Mouse (Mus musculus) kidney, postnatal 0 days (tissue): ENCODE measurements around the gene Sorcs2. TPM values are rescaled to one million over a fixed set of nuclear protein-coding genes. Genes with fewer than 3 reads are reported as not detected.
"Not testable (repeated sequence)": the region's sequence is repeated elsewhere in the genome, so short reads cannot be mapped to it uniquely, and the experiment has no call there.

Experiments
- ATAC-seq: fragments of 200-750 bp; cut with Nextera tagmentation; replicated peaks from 2 replicates; pipeline ENCODE4 v1.8.0; 2017; ENCODE audit warnings: low read depth, moderate number of reproducible peaks, moderate TSS enrichment, moderate library complexity; ENCODE audit not compliant: low FRiP score
- DNase-seq: peaks from one replicate; pipeline ENCODE4 v3.0.0-alpha.2; 2016; ENCODE audit warnings: low spot score
- H3K27ac ChIP-seq: fragments of 300-500 bp; sonication (generic); 2 replicates; pipeline ENCODE4 v1.5.1; 2014; ENCODE audit warnings: mild to moderate bottlenecking
- H3K27me3 ChIP-seq: fragments of 300-500 bp; sonication (generic); 2 replicates; pipeline ENCODE4 v1.6.1; 2014; ENCODE audit warnings: low read length, mixed read lengths; ENCODE audit not compliant: insufficient read depth
- H3K36me3 ChIP-seq: fragments of 300-500 bp; sonication (generic); 2 replicates; pipeline ENCODE4 v1.6.1; 2014; ENCODE audit warnings: low read length, mixed read lengths; ENCODE audit not compliant: insufficient read depth
- H3K4me1 ChIP-seq: fragments of 300-500 bp; sonication (generic); replicated peaks from 2 replicates; pipeline ENCODE4 v1.6.1; 2014; ENCODE audit warnings: antibody characterized with exemption, low read length, mixed read lengths; ENCODE audit not compliant: insufficient read depth
- H3K4me2 ChIP-seq: fragments of 300-500 bp; sonication (generic); 2 replicates; pipeline ENCODE4 v1.6.1; 2014; ENCODE audit warnings: mild to moderate bottlenecking, low read length, moderate library complexity, mixed read lengths
- H3K4me3 ChIP-seq: fragments of 300-500 bp; sonication (generic); replicated peaks from 2 replicates; pipeline ENCODE4 v1.5.1; 2014; ENCODE audit warnings: low read depth, low read length
- H3K9ac ChIP-seq: fragments of 300-500 bp; sonication (generic); 2 replicates; pipeline ENCODE4 v1.6.1; 2014; ENCODE audit warnings: low read depth, low read length
- H3K9me3 ChIP-seq: fragments of 300-500 bp; sonication (generic); replicated peaks from 2 replicates; pipeline ENCODE4 v1.6.1; 2016; ENCODE audit warnings: low read length, inconsistent platforms, mixed read lengths
- CTCF ChIP-seq: IDR thresholded peaks from 2 replicates; pipeline ENCODE4 v1.5.1; 2016; ENCODE audit warnings: antibody characterized with exemption, low read depth, mild to moderate bottlenecking, moderate library complexity
- WGBS: fragments of 180-500 bp; shearing (Covaris S2); extraction: QIAGEN DNeasy Blood & Tissue Kit; methylation state at CpG from one replicate; pipeline ENCODE4 v1.1.7; 2014; 5-methylcytosine and 5-hydroxymethylcytosine counted together
- polyA plus RNA-seq: library from polyadenylated mRNA; unstranded; fragments of >200 nt; fragmentation: Nextera tagmentation; extraction: Ambion mirVana; gene quantifications from 2 replicates; pipeline ENCODE4 v1.2.1, GENCODE M21; 2015

Gene Sorcs2
- polyA plus RNA-seq, 1 experiment from 2014 or later = 5.1 TPM

DNA sequence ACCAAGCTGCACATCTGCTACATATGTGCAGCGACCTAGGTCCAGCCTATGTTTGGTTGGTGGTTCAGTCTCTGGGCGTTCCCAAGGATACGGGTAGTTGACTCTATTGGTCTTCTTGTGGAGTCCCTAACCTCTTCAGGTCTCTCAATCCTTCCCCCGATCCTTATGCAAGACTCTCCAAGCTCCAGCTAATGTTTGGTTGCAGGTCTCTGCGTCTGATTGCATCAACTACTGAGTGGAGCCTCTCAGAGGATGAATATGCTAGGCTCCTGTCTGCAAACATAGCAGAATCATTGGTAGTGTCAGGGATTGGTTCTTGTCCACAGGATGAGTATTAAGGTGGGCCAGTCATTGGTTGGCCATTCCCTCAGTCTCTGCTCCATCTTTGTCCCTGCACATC is 140.9 kb downstream of the Sorcs2 start:
- no peak overlapping the region for H3K4me2 ChIP-seq
- H3K9me3 ChIP-seq = no peaks in the 10 kb centered on the region
- H3K27me3 ChIP-seq = no peaks in the 10 kb centered on the region
- no peak for TF ChIP-seq CTCF
- H3K4me3 ChIP-seq = no peak overlapping the region
- WGBS = 89% methylated on average over 5 of the region's 5 CpGs
- H3K36me3 ChIP-seq = no peaks in the 10 kb centered on the region
- H3K27ac ChIP-seq = no peak overlapping the region
- no peak for DNase-seq
- no peak for ATAC-seq
- H3K4me1 ChIP-seq = no peaks in the 10 kb centered on the region
- H3K9ac ChIP-seq = no peak overlapping the region

DNA sequence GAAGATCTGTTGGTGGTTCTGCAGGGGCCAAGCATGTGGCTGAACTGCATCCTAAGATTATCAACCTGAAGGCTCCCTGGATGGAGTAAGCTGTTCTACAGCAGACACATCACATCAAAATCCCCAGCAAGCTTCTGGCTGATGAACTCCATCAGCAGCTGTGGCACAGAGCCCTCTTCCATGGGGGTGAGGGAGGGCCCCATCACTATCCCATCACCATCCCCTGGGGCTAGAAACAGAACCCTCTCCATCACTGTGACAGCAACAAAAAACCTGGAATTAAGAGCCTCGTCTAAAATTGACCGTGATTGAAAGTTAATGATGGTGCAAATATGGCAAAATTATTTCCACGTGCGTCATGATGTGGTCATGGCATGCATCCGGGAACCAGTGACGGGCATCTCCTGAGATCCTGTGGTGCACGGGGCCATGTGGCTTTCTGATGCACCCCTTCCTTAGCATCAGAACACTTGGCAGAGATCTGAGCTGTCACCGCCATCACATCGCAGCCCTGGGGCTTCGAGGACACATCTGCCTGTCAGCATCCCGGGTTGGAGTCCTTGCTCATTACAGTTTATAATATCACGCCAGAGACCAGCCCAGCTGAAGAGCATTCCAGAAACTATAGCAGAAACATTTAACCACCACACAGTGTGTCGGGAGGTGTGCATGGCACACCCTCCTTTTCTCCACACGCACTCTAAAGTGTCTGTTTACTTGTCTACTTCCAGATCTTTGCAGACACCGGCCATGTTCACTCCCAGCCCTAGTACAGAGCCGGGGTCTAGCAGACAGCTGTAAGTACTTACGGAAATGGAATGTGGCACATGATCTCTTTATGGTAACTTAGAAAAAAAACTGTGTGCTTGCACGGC is 143.1 kb downstream of the Sorcs2 start:
- ATAC-seq (no peak), DNase-seq (peak; percentile 61)
- 68% methylated on average over 18 of the region's 18 CpGs for WGBS
- TF ChIP-seq CTCF = no peak
- Histone ChIP-seq H3K9me3 (no peaks in the 10 kb centered on the region), H3K27ac (no peak overlapping the region), H3K4me1 (no peaks in the 10 kb centered on the region), H3K27me3 (no peaks in the 10 kb centered on the region), H3K36me3 (no peaks in the 10 kb centered on the region), H3K4me3 (no peak overlapping the region), H3K4me2 (no peak overlapping the region), H3K9ac (no peak overlapping the region)

DNA sequence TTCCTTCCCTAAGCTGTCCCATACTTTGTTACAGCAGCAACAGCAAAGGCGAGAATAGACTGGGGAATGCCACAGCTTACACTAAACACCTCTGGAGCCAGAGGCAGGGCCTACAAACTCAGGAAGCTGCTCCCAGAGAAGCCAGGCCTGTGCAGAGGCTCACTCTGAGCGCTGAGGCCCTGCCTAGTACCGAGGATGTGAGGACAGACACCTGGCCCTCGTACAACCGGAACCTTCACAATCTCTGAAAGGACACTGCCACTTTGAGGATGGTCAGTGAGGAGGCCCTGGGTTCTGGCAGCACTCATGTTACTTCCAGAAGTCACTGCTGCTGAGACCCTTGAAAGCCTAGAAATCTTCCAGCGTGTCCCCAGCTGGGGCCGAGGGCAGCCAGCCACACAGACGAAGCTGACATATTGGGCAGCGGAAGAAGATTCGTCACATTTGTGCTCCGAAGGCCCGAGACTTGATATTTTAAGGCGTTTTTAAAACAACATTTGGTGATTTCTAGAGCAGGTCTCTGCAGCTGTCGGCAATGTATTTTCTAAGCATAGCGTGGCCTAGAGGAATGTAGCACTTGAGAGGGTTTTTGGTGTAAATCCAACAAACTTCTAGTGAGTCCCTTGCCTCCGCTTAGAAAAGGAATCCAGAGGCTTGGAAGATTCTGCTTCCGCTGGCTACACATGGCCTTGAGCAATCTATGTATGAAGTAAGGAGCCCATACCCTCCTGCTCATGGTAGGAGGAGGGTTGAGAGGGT is 145.0 kb downstream of the Sorcs2 start:
- ATAC-seq = no peak
- 57% methylated on average over 17 of the region's 17 CpGs for WGBS

DNA sequence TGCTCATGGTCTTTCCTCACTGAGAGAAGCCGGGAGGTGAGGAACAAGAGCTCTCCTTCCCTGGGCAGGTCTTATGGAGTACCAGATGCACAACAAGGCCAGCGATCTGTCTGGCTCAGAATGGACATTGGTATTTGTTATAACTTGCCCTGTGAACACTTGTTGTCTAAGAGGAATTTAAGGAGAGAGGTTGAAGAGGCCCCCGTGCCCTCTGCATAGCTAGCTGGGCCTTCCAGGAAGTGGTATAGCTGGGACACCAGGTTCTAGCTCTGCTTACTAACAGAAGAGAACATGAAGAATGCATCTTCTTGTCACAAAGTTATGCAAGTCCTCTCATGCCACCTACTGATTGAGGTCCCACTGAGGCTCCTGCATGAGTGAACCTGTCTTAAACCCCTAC is 149.9 kb downstream of the Sorcs2 start:
- Histone ChIP-seq H3K9me3 (no peaks in the 10 kb centered on the region), H3K27ac (no peak overlapping the region), H3K36me3 (no peaks in the 10 kb centered on the region), H3K4me2 (no peak overlapping the region), H3K4me3 (no peak overlapping the region), H3K9ac (no peak overlapping the region), H3K27me3 (no peaks in the 10 kb centered on the region), H3K4me1 (no peaks in the 10 kb centered on the region)
- 87% methylated on average over 3 of the region's 3 CpGs for whole genome bisulfite sequencing
- ATAC-seq (no peak), DNase-seq (no peak)
- TF ChIP-seq CTCF = no peak

More for the DNA sequence above, 145.0 kb downstream of the Sorcs2 start:
- H3K4me3 ChIP-seq = no peak overlapping the region
- no peak overlapping the region for H3K4me2 ChIP-seq
- no peak for TF ChIP-seq CTCF
- DNase-seq = peak; percentile 75
- H3K36me3 ChIP-seq = no peaks in the 10 kb centered on the region
- no peaks in the 10 kb centered on the region for H3K27me3 ChIP-seq
- H3K4me1 ChIP-seq = no peaks in the 10 kb centered on the region
- H3K27ac ChIP-seq = peak overlapping the region; percentile 47
- H3K9ac ChIP-seq = no peak overlapping the region
- H3K9me3 ChIP-seq = no peaks in the 10 kb centered on the region

DNA sequence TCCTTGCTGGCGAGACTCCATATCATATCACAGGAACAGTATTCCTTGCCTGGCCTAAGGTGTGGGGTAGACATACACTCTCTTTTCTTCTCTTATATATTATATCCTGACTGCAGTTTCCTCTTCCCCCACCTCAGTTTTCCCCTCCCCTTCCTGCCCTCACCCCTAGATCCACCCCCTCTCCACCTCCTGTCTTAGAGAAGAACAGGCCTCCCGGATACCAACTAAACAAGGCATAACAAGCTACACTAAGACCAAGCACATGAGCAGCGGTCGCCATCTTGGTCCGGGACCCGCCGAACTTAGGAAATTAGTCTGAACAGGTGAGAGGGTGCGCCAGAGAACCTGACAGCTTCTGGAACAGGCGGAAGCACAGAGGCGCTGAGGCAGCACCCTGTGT is 160.4 kb downstream of the Sorcs2 start:
- not testable (repeated sequence) for H3K9ac ChIP-seq, H3K4me3 ChIP-seq, H3K27ac ChIP-seq, ATAC-seq, H3K4me1 ChIP-seq, H3K27me3 ChIP-seq, H3K9me3 ChIP-seq, H3K36me3 ChIP-seq, H3K4me2 ChIP-seq, DNase-seq
- 98% methylated on average over 7 of the region's 10 CpGs for whole genome bisulfite sequencing

DNA sequence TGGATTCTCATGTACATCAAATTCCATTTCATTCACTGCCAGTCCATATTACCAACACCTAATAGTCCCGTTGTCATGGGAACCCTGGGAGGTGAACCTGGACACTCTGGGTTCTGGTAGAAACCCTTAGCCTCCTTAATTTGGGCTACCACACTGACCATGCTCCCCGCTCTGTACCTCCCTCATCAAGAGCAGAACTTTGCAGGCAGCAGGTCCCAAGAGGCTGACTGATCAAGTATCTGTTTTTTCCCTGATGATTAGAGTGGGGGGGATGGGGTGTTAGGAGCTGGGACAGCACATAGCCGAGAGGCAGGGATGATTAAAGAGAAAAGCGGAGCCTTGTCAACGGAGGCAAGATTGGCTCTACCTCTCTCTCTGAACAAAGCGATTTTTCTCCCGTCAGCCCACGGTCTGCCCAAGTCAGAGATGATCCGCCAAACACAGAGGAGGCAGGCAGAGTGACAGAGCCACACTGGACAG is 167.6 kb downstream of the Sorcs2 start:
- Histone ChIP-seq H3K4me3 (no peak overlapping the region), H3K27me3 (no peaks in the 10 kb centered on the region), H3K9ac (no peak overlapping the region), H3K4me1 (no peaks in the 10 kb centered on the region), H3K36me3 (no peaks in the 10 kb centered on the region), H3K27ac (no peak overlapping the region), H3K9me3 (no peaks in the 10 kb centered on the region), H3K4me2 (no peak overlapping the region)
- DNase-seq = no peak
- no peak for TF ChIP-seq CTCF
- no peak for ATAC-seq
- 51% methylated on average over 9 of the region's 9 CpGs for WGBS
